Mouse (Mus musculus) lung, postnatal 0 days (tissue): ENCODE results near the gene Csrp3. TPM values are rescaled to one million over a fixed set of nuclear protein-coding genes. Genes with fewer than 3 reads are reported as not detected.

Experiments
- ATAC-seq: fragments of 200-750 bp; cut with Nextera tagmentation; 2 replicates; pipeline ENCODE4 v1.8.0; 2017; ENCODE audit warnings: moderate library complexity
- DNase-seq: peaks from one replicate; pipeline ENCODE4 v3.0.0-alpha.2; 2016; ENCODE audit warnings: low spot score
- H3K27ac ChIP-seq: fragments of 300-500 bp; sonication (generic); 2 replicates; pipeline ENCODE4 v1.5.1; 2014; ENCODE audit warnings: antibody characterized with exemption, mild to moderate bottlenecking, low read length, mixed read lengths
- H3K27me3 ChIP-seq: fragments of 300-500 bp; sonication (generic); replicated peaks from 2 replicates; pipeline ENCODE4 v1.6.1; 2014; ENCODE audit warnings: low read length, mixed read lengths; ENCODE audit not compliant: insufficient read depth
- H3K36me3 ChIP-seq: fragments of 300-500 bp; sonication (generic); 2 replicates; pipeline ENCODE4 v1.6.1; 2014; ENCODE audit warnings: low read length, mixed read lengths; ENCODE audit not compliant: insufficient read depth
- H3K4me1 ChIP-seq: fragments of 300-500 bp; sonication (generic); 2 replicates; pipeline ENCODE4 v1.6.1; 2014; ENCODE audit warnings: antibody characterized with exemption, low read depth, low read length, mixed read lengths; ENCODE audit not compliant: insufficient read depth
- H3K4me2 ChIP-seq: fragments of 300-500 bp; sonication (generic); replicated peaks from 2 replicates; pipeline ENCODE4 v1.6.1; 2014; ENCODE audit warnings: low read depth, mild to moderate bottlenecking, low read length, moderate library complexity, mixed read lengths
- H3K4me3 ChIP-seq: fragments of 300-500 bp; sonication (generic); 2 replicates; pipeline ENCODE4 v1.5.1; 2014; ENCODE audit warnings: low read depth, low read length
- H3K9ac ChIP-seq: fragments of 300-500 bp; sonication (generic); replicated peaks from 2 replicates; pipeline ENCODE4 v1.6.1; 2014; ENCODE audit warnings: low read depth, mild to moderate bottlenecking
- H3K9me3 ChIP-seq: fragments of 300-500 bp; sonication (generic); 2 replicates; pipeline ENCODE4 v1.6.1; 2016; ENCODE audit warnings: low read length, mixed read lengths
- CTCF ChIP-seq: IDR thresholded peaks from 2 replicates; pipeline ENCODE4 v1.5.1; 2016; ENCODE audit warnings: antibody characterized with exemption, mild to moderate bottlenecking
- EP300 ChIP-seq: IDR thresholded peaks from 2 replicates; pipeline ENCODE4 v1.6.1; 2016; ENCODE audit warnings: antibody characterized with exemption, mild to moderate bottlenecking, control low read depth
- WGBS: fragments of 180-500 bp; shearing (Covaris S2); extraction: QIAGEN DNeasy Blood & Tissue Kit; methylation state at CpG from one replicate; pipeline ENCODE4 v1.1.7; 2014; 5-methylcytosine and 5-hydroxymethylcytosine counted together
- polyA plus RNA-seq: library from polyadenylated mRNA; unstranded; fragments of >200 nt; fragmentation: Nextera tagmentation; extraction: Ambion mirVana; gene quantifications from 2 replicates; pipeline ENCODE4 v1.2.1, GENCODE M21; 2015

Gene Csrp3
- polyA plus RNA-seq, 1 experiment from 2014 or later: 32.0 TPM

GRCm38 (mm10) chr7:48829177-48829910 lies 18.5 kb downstream of the Csrp3 start:
- H3K4me3 ChIP-seq: no peak overlapping the region
- no peaks in the 10 kb centered on the region for H3K36me3 ChIP-seq
- no peaks in the 10 kb centered on the region for H3K9me3 ChIP-seq
- H3K9ac ChIP-seq: no peak overlapping the region
- DNase-seq (no peak), ATAC-seq (no peak)
- 52% methylated on average over 5 of the region's 5 CpGs for WGBS
- no peak overlapping the region for H3K4me2 ChIP-seq
- H3K4me1 ChIP-seq: no peaks in the 10 kb centered on the region
- no peak for TF ChIP-seq EP300
- no peak for TF ChIP-seq CTCF
- no peaks in the 10 kb centered on the region for H3K27me3 ChIP-seq
- no peak overlapping the region for H3K27ac ChIP-seq

- H3K9ac ChIP-seq: no peak overlapping the region
- H3K27ac ChIP-seq: no peak overlapping the region
- no peaks in the 10 kb centered on the region for H3K9me3 ChIP-seq
- WGBS: 64% methylated on average over 6 of the region's 6 CpGs
- no peak overlapping the region for H3K4me2 ChIP-seq
- H3K36me3 ChIP-seq: no peaks in the 10 kb centered on the region; the same call in 1 of the 2 replicates
- ATAC-seq (no peak), DNase-seq (no peak)
- H3K4me1 ChIP-seq: no peaks in the 10 kb centered on the region
- no peak overlapping the region for H3K4me3 ChIP-seq
- H3K27me3 ChIP-seq: no peaks in the 10 kb centered on the region
- no peak for TF ChIP-seq EP300
- no peak for TF ChIP-seq CTCF
Measured at GRCm38 (mm10) chr7:48825170-48825569, 22.7 kb downstream of the Csrp3 start.

GRCm38 (mm10) chr7:48824671-48825070 lies 23.2 kb downstream of the Csrp3 start:
- Histone ChIP-seq H3K9me3 (no peaks in the 10 kb centered on the region), H3K4me1 (no peaks in the 10 kb centered on the region), H3K27me3 (no peaks in the 10 kb centered on the region), H3K9ac (no peak overlapping the region), H3K36me3 (no peaks in the 10 kb centered on the region; the same call in 1 of the 2 replicates), H3K4me3 (no peak overlapping the region), H3K27ac (no peak overlapping the region), H3K4me2 (no peak overlapping the region)
- WGBS: 72% methylated on average over 1 of the region's 1 CpGs
- no peak for ATAC-seq
- no peak for TF ChIP-seq EP300
- no peak for TF ChIP-seq CTCF
- no peak for DNase-seq

GRCm38 (mm10) chr7:48823621-48824020 lies 24.2 kb downstream of the Csrp3 start:
- no peak for DNase-seq
- Histone ChIP-seq H3K27ac (no peak overlapping the region), H3K27me3 (no peaks in the 10 kb centered on the region), H3K4me1 (no peaks in the 10 kb centered on the region), H3K4me2 (no peak overlapping the region), H3K4me3 (no peak overlapping the region), H3K36me3 (peaks cover 5% of the 10 kb centered on the region; the same call in 1 of the 2 replicates), H3K9me3 (no peaks in the 10 kb centered on the region), H3K9ac (no peak overlapping the region)
- ATAC-seq: no peak
- 83% methylated on average over 3 of the region's 3 CpGs for WGBS
- no peak for TF ChIP-seq EP300
- no peak for TF ChIP-seq CTCF

GRCm38 (mm10) chr7:48821654-48822053 lies 26.2 kb downstream of the Csrp3 start:
- TF ChIP-seq EP300: no peak
- TF ChIP-seq CTCF: no peak
- H3K4me3 ChIP-seq: no peak overlapping the region
- peaks cover 5% of the 10 kb centered on the region; the same call in 1 of the 2 replicates for H3K36me3 ChIP-seq
- no peak for DNase-seq
- WGBS: 93% methylated on average over 5 of the region's 5 CpGs
- no peaks in the 10 kb centered on the region for H3K4me1 ChIP-seq
- H3K27ac ChIP-seq: no peak overlapping the region
- no peaks in the 10 kb centered on the region for H3K9me3 ChIP-seq
- no peak for ATAC-seq
- no peak overlapping the region for H3K4me2 ChIP-seq
- H3K27me3 ChIP-seq: no peaks in the 10 kb centered on the region
- H3K9ac ChIP-seq: no peak overlapping the region

GRCm38 (mm10) chr7:48813594-48813993 lies 34.2 kb downstream of the Csrp3 start:
- Histone ChIP-seq H3K36me3 (peaks cover 3% of the 10 kb centered on the region; the same call in 1 of the 2 replicates), H3K4me2 (no peak overlapping the region), H3K27ac (no peak overlapping the region), H3K9ac (no peak overlapping the region), H3K9me3 (no peaks in the 10 kb centered on the region), H3K4me3 (no peak overlapping the region), H3K4me1 (no peaks in the 10 kb centered on the region), H3K27me3 (no peaks in the 10 kb centered on the region)
- WGBS: 92% methylated on average over 1 of the region's 1 CpGs
- DNase-seq: no peak
- ATAC-seq: no peak
- no peak for TF ChIP-seq EP300
- TF ChIP-seq CTCF: no peak
